Mouse (Mus musculus): ENCODE results near the gene Jade2.

GRCm38 (mm10) chr11:51839106-51839505, 18.3 kb downstream of the Jade2 start:
- TF ChIP-seq POLR2A (IDR thresholded peaks at IDR 0.05; ENCODE audit: extremely low read depth, insufficient read depth, low read length) (no peak), CTCF (IDR thresholded peaks at IDR 0.05; ENCODE audit: low read depth, low read length) (no peak)
